In genomic region chr9:108508776-108509175, GRCm38 (mm10) we compare ENCODE assay signal across 8 mouse cellular contexts. TPM values are rescaled to one million over a fixed set of nuclear protein-coding genes. Genes with fewer than 3 reads are reported as not detected.
DNase-seq lines count a peak whose midpoint lies in the region; ATAC-seq and TF ChIP-seq lines count a peak whose summit lies in the region.
"Had no signal": no experiment of that assay in that cellular context is flagged by ENCODE, and none has a peak within 500 bp of the region (broad histone marks: within the 10 kb centered on the region; RNA-seq: fewer than 3 reads in every experiment).

No protein-coding gene starts in this region.

- peak overlapping the region; percentile 77 for H3K4me2 ChIP-seq in lung, postnatal 0 days (replicated peaks; ENCODE audit: low read depth, low read length)
- peak overlapping the region; percentile 89 for H3K4me2 ChIP-seq in forebrain, embryonic 13.5 days
- peak overlapping the region; percentile 59 for H3K4me2 ChIP-seq in limb, embryonic 15.5 days
- peak overlapping the region; percentile 78 for H3K4me2 ChIP-seq in stomach, postnatal 0 days (replicated peaks; ENCODE audit: low read depth)

- no peaks in the 10 kb centered on the region for H3K9me3 ChIP-seq in lung, postnatal 0 days (ENCODE audit: low read length)
- H3K9me3 ChIP-seq in forebrain, embryonic 13.5 days (replicated peaks) = no peaks in the 10 kb centered on the region
- H3K9me3 ChIP-seq in limb, embryonic 15.5 days = no peaks in the 10 kb centered on the region
- no peaks in the 10 kb centered on the region for H3K9me3 ChIP-seq in stomach, postnatal 0 days (ENCODE audit: control insufficient read depth, low read length)

- no peak for TF ChIP-seq CTCF in lung, postnatal 0 days (IDR thresholded peaks at IDR 0.05)
- no peak for TF ChIP-seq CTCF in stomach, postnatal 0 days (IDR thresholded peaks at IDR 0.05; ENCODE audit: low read depth)

- no peaks in the 10 kb centered on the region for H3K27me3 ChIP-seq in lung, postnatal 0 days (replicated peaks; ENCODE audit: insufficient read depth, low read length)
- no peaks in the 10 kb centered on the region for H3K27me3 ChIP-seq in forebrain, embryonic 13.5 days
- no peaks in the 10 kb centered on the region for H3K27me3 ChIP-seq in limb, embryonic 15.5 days
- no peaks in the 10 kb centered on the region for H3K27me3 ChIP-seq in stomach, postnatal 0 days (ENCODE audit: control insufficient read depth, insufficient read depth, low read length)

- TF ChIP-seq EP300 in lung, postnatal 0 days (IDR thresholded peaks at IDR 0.05) = no peak
- TF ChIP-seq EP300 in stomach, postnatal 0 days (optimal IDR thresholded peaks at IDR 0.05) = no peak

- peak overlapping the region; percentile 93; the same call in 1 of the 2 replicates for H3K27ac ChIP-seq in lung, postnatal 0 days (ENCODE audit: low read length)
- H3K27ac ChIP-seq in forebrain, embryonic 13.5 days = no peak overlapping the region
- no peak overlapping the region for H3K27ac ChIP-seq in limb, embryonic 15.5 days
- peak overlapping the region; percentile 91; the same call in 1 of the 2 replicates for H3K27ac ChIP-seq in stomach, postnatal 0 days (replicated peaks)

- H3K4me1 ChIP-seq in lung, postnatal 0 days (ENCODE audit: insufficient read depth, low read depth, low read length) = peaks cover 7% of the 10 kb centered on the region; the same call in 1 of the 2 replicates
- peaks cover 15% of the 10 kb centered on the region for H3K4me1 ChIP-seq in forebrain, embryonic 13.5 days
- H3K4me1 ChIP-seq in limb, embryonic 15.5 days = peaks cover 17% of the 10 kb centered on the region
- no peaks in the 10 kb centered on the region for H3K4me1 ChIP-seq in stomach, postnatal 0 days (replicated peaks; ENCODE audit: control insufficient read depth, insufficient read depth)

- no peak for ATAC-seq in lung, postnatal 0 days
- ATAC-seq in forebrain, embryonic 13.5 days = no peak
- ATAC-seq in limb, embryonic 15.5 days (ENCODE audit: insufficient number of reproducible peaks, low FRiP score, low TSS enrichment, low read depth) = no peak
- ATAC-seq in stomach, postnatal 0 days (ENCODE audit: low FRiP score, low TSS enrichment) = no peak

- H3K9ac ChIP-seq in lung, postnatal 0 days (replicated peaks; ENCODE audit: low read depth) = peak overlapping the region; percentile 91; the same call in 1 of the 2 replicates
- peak overlapping the region; percentile 78 for H3K9ac ChIP-seq in forebrain, embryonic 13.5 days
- peak overlapping the region; percentile 80; the same call in 1 of the 2 replicates for H3K9ac ChIP-seq in limb, embryonic 15.5 days
- H3K9ac ChIP-seq in stomach, postnatal 0 days (ENCODE audit: low read length) = peak overlapping the region; percentile 87; the same call in 1 of the 2 replicates

- peaks cover 12% of the 10 kb centered on the region; the same call in 1 of the 2 replicates for H3K36me3 ChIP-seq in lung, postnatal 0 days (ENCODE audit: insufficient read depth, low read length)
- peaks cover 41% of the 10 kb centered on the region for H3K36me3 ChIP-seq in forebrain, embryonic 13.5 days (ENCODE audit: poor library complexity, severe bottlenecking)
- peaks cover 46% of the 10 kb centered on the region for H3K36me3 ChIP-seq in limb, embryonic 15.5 days
- H3K36me3 ChIP-seq in stomach, postnatal 0 days (ENCODE audit: control insufficient read depth, insufficient read depth, low read length) = peaks cover 17% of the 10 kb centered on the region

- peak overlapping the region; percentile 58; the same call in 1 of the 2 replicates for H3K4me3 ChIP-seq in lung, postnatal 0 days (ENCODE audit: low read depth, low read length)
- peak overlapping the region; percentile 69 for H3K4me3 ChIP-seq in forebrain, embryonic 13.5 days
- peak overlapping the region; percentile 75 for H3K4me3 ChIP-seq in limb, embryonic 15.5 days
- peak overlapping the region; percentile 65 for H3K4me3 ChIP-seq in stomach, postnatal 0 days (ENCODE audit: low read depth, low read length)

- DNase-seq in lung, postnatal 0 days (ENCODE audit: low spot score) = no peak
- no peak for DNase-seq in lung, postnatal 14 days
- peak; percentile 13 for DNase-seq in stomach, postnatal 0 days (ENCODE audit: low spot score)
- DNase-seq in natural killer cell, adult 2 months (ENCODE audit: low spot score in 2 of 2) = no peak
- DNase-seq in thymus, postnatal 36 days = no peak
- DNase-seq: adrenal gland, postnatal 36 days had no signal

- WGBS in lung, postnatal 0 days = 82% methylated on average over 7 of the region's 7 CpGs
- WGBS in forebrain, embryonic 13.5 days = 92% methylated on average over 7 of the region's 7 CpGs
- WGBS in limb, embryonic 15.5 days = 86% methylated on average over 7 of the region's 7 CpGs
- 86% methylated on average over 7 of the region's 7 CpGs for WGBS in stomach, postnatal 0 days

RNA-seq across cellular contexts. Expression of gene Qars, which starts 1.3 kb away (rescaled TPM):
- polyA plus RNA-seq in lung, postnatal 0 days (2015; fragmentation: Nextera tagmentation; extraction: Ambion mirVana) = 62.0 and 65.7 TPM in 2 replicates
- 80.4 and 91.2 TPM in 2 replicates for polyA plus RNA-seq in forebrain, embryonic 13.5 days (2015; fragmentation: Nextera tagmentation; extraction: Ambion mirVana)
- 104 and 107 TPM in 2 replicates for polyA plus RNA-seq in limb, embryonic 15.5 days (2015; fragmentation: Nextera tagmentation; extraction: Ambion mirVana)
- 66.4 and 70.6 TPM in 2 replicates for polyA plus RNA-seq in stomach, postnatal 0 days (2015; fragmentation: Nextera tagmentation; extraction: Ambion mirVana)

RNA-seq across cellular contexts. Expression of gene Qrich1, which starts 7.8 kb away (rescaled TPM):
- 58.1 and 58.3 TPM in 2 replicates for polyA plus RNA-seq in lung, postnatal 0 days (2015; fragmentation: Nextera tagmentation; extraction: Ambion mirVana)
- 132 and 144 TPM in 2 replicates for polyA plus RNA-seq in forebrain, embryonic 13.5 days (2015; fragmentation: Nextera tagmentation; extraction: Ambion mirVana)
- 112 TPM in 2 replicates for polyA plus RNA-seq in limb, embryonic 15.5 days (2015; fragmentation: Nextera tagmentation; extraction: Ambion mirVana)
- polyA plus RNA-seq in stomach, postnatal 0 days (2015; fragmentation: Nextera tagmentation; extraction: Ambion mirVana) = 47.7 and 50.5 TPM in 2 replicates

RNA-seq across cellular contexts. Expression of gene Usp19, which starts 18.4 kb away (rescaled TPM):
- polyA plus RNA-seq in lung, postnatal 0 days (2015; fragmentation: Nextera tagmentation; extraction: Ambion mirVana) = 37.1 and 39.4 TPM in 2 replicates
- 69.7 and 80.6 TPM in 2 replicates for polyA plus RNA-seq in forebrain, embryonic 13.5 days (2015; fragmentation: Nextera tagmentation; extraction: Ambion mirVana)
- polyA plus RNA-seq in limb, embryonic 15.5 days (2015; fragmentation: Nextera tagmentation; extraction: Ambion mirVana) = 61.4 and 63.3 TPM in 2 replicates
- 22.2 and 22.7 TPM in 2 replicates for polyA plus RNA-seq in stomach, postnatal 0 days (2015; fragmentation: Nextera tagmentation; extraction: Ambion mirVana)

RNA-seq across cellular contexts. Expression of gene Lamb2, which starts 29.2 kb away (rescaled TPM):
- 54.8 and 55.2 TPM in 2 replicates for polyA plus RNA-seq in lung, postnatal 0 days (2015; fragmentation: Nextera tagmentation; extraction: Ambion mirVana)
- polyA plus RNA-seq in forebrain, embryonic 13.5 days (2015; fragmentation: Nextera tagmentation; extraction: Ambion mirVana) = 18.7 and 22.9 TPM in 2 replicates
- polyA plus RNA-seq in limb, embryonic 15.5 days (2015; fragmentation: Nextera tagmentation; extraction: Ambion mirVana) = 78.4 and 79.9 TPM in 2 replicates
- polyA plus RNA-seq in stomach, postnatal 0 days (2015; fragmentation: Nextera tagmentation; extraction: Ambion mirVana) = 19.2 and 21.8 TPM in 2 replicates

RNA-seq across cellular contexts. Expression of gene Klhdc8b, which starts 47.4 kb away (rescaled TPM):
- polyA plus RNA-seq in lung, postnatal 0 days (2015; fragmentation: Nextera tagmentation; extraction: Ambion mirVana) = 60.5 and 77.6 TPM in 2 replicates
- 54.1 and 63.9 TPM in 2 replicates for polyA plus RNA-seq in forebrain, embryonic 13.5 days (2015; fragmentation: Nextera tagmentation; extraction: Ambion mirVana)
- 30.6 and 32.5 TPM in 2 replicates for polyA plus RNA-seq in limb, embryonic 15.5 days (2015; fragmentation: Nextera tagmentation; extraction: Ambion mirVana)
- polyA plus RNA-seq in stomach, postnatal 0 days (2015; fragmentation: Nextera tagmentation; extraction: Ambion mirVana) = 37.2 and 46.7 TPM in 2 replicates

Comparison
In these comparisons a context has a peak if more than half of its experiments do, and no peak if none do; other contexts are left out.
1. H3K27ac ChIP-seq: peak in lung, postnatal 0 days (single experiment) and stomach, postnatal 0 days (single experiment); none in forebrain, embryonic 13.5 days (single experiment) and limb, embryonic 15.5 days (single experiment).
2. Peak in every context shown above with its lines, with median percentiles within 50 percentile points of each other: H3K4me2 ChIP-seq, H3K4me3 ChIP-seq and H3K9ac ChIP-seq.